Mouse (Mus musculus) ES-E14 (cell line): Measurements from ENCODE around the gene Ccs. TPM values are rescaled to one million over a fixed set of nuclear protein-coding genes. Genes with fewer than 3 reads are reported as not detected.

Source experiments
- DNase-seq: peaks from one replicate; pipeline ENCODE4 v3.0.0-alpha.2; 2013; ENCODE audit warnings: low read depth, low spot score
- H3K27ac ChIP-seq: 2 replicates; pipeline ENCODE4 v1.5.1; 2012; ENCODE audit warnings: low read depth, mild to moderate bottlenecking, low read length, moderate library complexity, mixed read lengths; ENCODE audit not compliant: poor library complexity, insufficient read depth, severe bottlenecking
- H3K36me3 ChIP-seq: 2 replicates; pipeline ENCODE4 v1.6.1; 2012; ENCODE audit warnings: mild to moderate bottlenecking, low read length, moderate library complexity, mixed read lengths; ENCODE audit not compliant: control insufficient read depth, poor library complexity, insufficient read depth, severe bottlenecking
- H3K4me1 ChIP-seq, 2 experiments: fragments of 150-350 bp in 1 of 2; sonication (generic) in 1 of 2; 2 replicates each; pipeline ENCODE4 v1.6.1; 2012; ENCODE audit warnings: low read length in 2 of 2, mild to moderate bottlenecking in 1 of 2, mixed read lengths in 1 of 2; ENCODE audit not compliant: control insufficient read depth in 2 of 2, insufficient read depth in 2 of 2, poor library complexity in 1 of 2
- H3K4me3 ChIP-seq, 2 experiments: fragments of 150-350 bp in 1 of 2; sonication (generic) in 1 of 2; 2 replicates each; pipeline ENCODE4 v1.5.1; 2012; ENCODE audit warnings: low read length in 2 of 2, low read depth in 1 of 2, mild to moderate bottlenecking in 1 of 2, mixed read lengths in 1 of 2; ENCODE audit not compliant: insufficient read depth in 1 of 2, poor library complexity in 1 of 2, severe bottlenecking in 1 of 2
- H3K9ac ChIP-seq: 2 replicates; pipeline ENCODE4 v1.6.1; 2012; ENCODE audit warnings: low read depth, mild to moderate bottlenecking, low read length, mixed read lengths; ENCODE audit not compliant: poor library complexity, insufficient read depth, severe bottlenecking
- H3K9me3 ChIP-seq: fragments of 150-350 bp; sonication (generic); 2 replicates; pipeline ENCODE4 v1.6.1; 2012; ENCODE audit warnings: low read depth, mild to moderate bottlenecking, low read length; ENCODE audit not compliant: control insufficient read depth, insufficient read depth
- CHD2 ChIP-seq: IDR thresholded peaks from 2 replicates; pipeline ENCODE4 v1.6.1; 2014; ENCODE audit warnings: mild to moderate bottlenecking, low read depth, low read length, inconsistent platforms
- HCFC1 ChIP-seq: IDR thresholded peaks from 2 replicates; pipeline ENCODE4 v1.6.1; 2012; ENCODE audit warnings: low read length, inconsistent platforms, borderline replicate concordance; ENCODE audit not compliant: insufficient read depth
- MAFK ChIP-seq: IDR thresholded peaks from 2 replicates; pipeline ENCODE4 v1.6.1; 2014; ENCODE audit warnings: mild to moderate bottlenecking, low read depth, low read length, inconsistent platforms; ENCODE audit not compliant: insufficient read depth
- ZC3H11A ChIP-seq: IDR thresholded peaks from 2 replicates; pipeline ENCODE4 v1.6.1; 2012; ENCODE audit warnings: low read depth, mild to moderate bottlenecking, inconsistent platforms, low read length, borderline replicate concordance
- ZNF384 ChIP-seq: IDR thresholded peaks from 2 replicates; pipeline ENCODE4 v1.6.1; 2012; ENCODE audit warnings: low read depth, low read length, inconsistent platforms
- in situ Hi-C, 2 experiments: fragments of 600-800 bp; cut with MboI; formaldehyde crosslinking; loops; one replicate each; pipeline ENCODE4 v1.15.1; 2025; ENCODE audit warnings: low sequenced_read_pairs in 2 of 2, inconsistent platforms in 1 of 2; ENCODE audit not compliant: unreplicated experiment in 2 of 2
- total RNA-seq: library from RNA; depleted of rRNA; stranded (reverse); fragments of 300-350 nt; gene quantifications from 2 replicates; pipeline ENCODE4 v1.2.3, GENCODE M21; 2012

Ccs gene
- total RNA-seq, 1 experiment, result 49.9 TPM

- Histone ChIP-seq H3K9me3 (no peaks in the 10 kb centered on the region), H3K4me1 (peaks cover 3 to 8% of the 10 kb centered on the region in 2 experiments), H3K9ac (peak overlapping the region; percentile 97), H3K27ac (peak overlapping the region; percentile 100), H3K4me3 (peak overlapping the region; percentile 77 to 92), H3K36me3 (peaks cover 2% of the 10 kb centered on the region; the same call in 1 of the 2 replicates)
- peak; percentile 94 for DNase-seq
- in situ Hi-C loops, result no loop called here
- TF ChIP-seq ZNF384, result no peak
- no peak for TF ChIP-seq ZC3H11A
- peak; percentile 75 for TF ChIP-seq CHD2
- TF ChIP-seq HCFC1, result no peak
Measured at GRCm38 (mm10) chr19:4810309-4810708, 28.8 kb downstream of the Ccs start.

GRCm38 (mm10) chr19:4803283-4803682 is 35.8 kb downstream of the Ccs start:
- TF ChIP-seq HCFC1 (no peak), CHD2 (no peak), ZNF384 (no peak), MAFK (no peak), ZC3H11A (no peak)
- Histone ChIP-seq H3K36me3 (peaks cover 49% of the 10 kb centered on the region), H3K4me1 (peaks cover 16 to 27% of the 10 kb centered on the region in 2 experiments), H3K9me3 (no peaks in the 10 kb centered on the region), H3K9ac (peak overlapping the region; percentile 5; the same call in 1 of the 2 replicates), H3K4me3 (peak overlapping the region in 1 of 2 experiments; percentile 6; a peak in 3 of 4 replicates), H3K27ac (no peak overlapping the region)
- in situ Hi-C loops, result no loop called here
- no peak for DNase-seq

- no peaks in the 10 kb centered on the region for H3K9me3 ChIP-seq
- peaks cover 47% of the 10 kb centered on the region for H3K36me3 ChIP-seq
- H3K9ac ChIP-seq, result no peak overlapping the region
- H3K27ac ChIP-seq, result no peak overlapping the region
- in situ Hi-C loops, result no loop called here
- peak overlapping the region in 1 of 2 experiments; percentile 6; a peak in 3 of 4 replicates for H3K4me3 ChIP-seq
- TF ChIP-seq CHD2, result no peak
- TF ChIP-seq HCFC1, result no peak
- no peak for TF ChIP-seq ZC3H11A
- no peak for TF ChIP-seq ZNF384
- no peak for TF ChIP-seq MAFK
- DNase-seq, result no peak
- peaks cover 16 to 24% of the 10 kb centered on the region in 2 experiments for H3K4me1 ChIP-seq
Measured at GRCm38 (mm10) chr19:4802691-4803091, 36.4 kb downstream of the Ccs start.

- no peak overlapping the region for H3K9ac ChIP-seq
- no peak for DNase-seq
- in situ Hi-C loops, result no loop called here
- H3K9me3 ChIP-seq, result no peaks in the 10 kb centered on the region
- no peak overlapping the region for H3K4me3 ChIP-seq
- H3K4me1 ChIP-seq, result peaks cover 5 to 25% of the 10 kb centered on the region in 2 experiments; a peak in 3 of 4 replicates
- H3K27ac ChIP-seq, result no peak overlapping the region
- peaks cover 47% of the 10 kb centered on the region for H3K36me3 ChIP-seq
- TF ChIP-seq ZNF384 (no peak), ZC3H11A (no peak), CHD2 (no peak), HCFC1 (no peak), MAFK (no peak)
Measured at GRCm38 (mm10) chr19:4799083-4799482, 40.0 kb downstream of the Ccs start.

- Histone ChIP-seq H3K9me3 (no peaks in the 10 kb centered on the region), H3K4me1 (peaks cover 5 to 20% of the 10 kb centered on the region in 2 experiments; a peak in 3 of 4 replicates), H3K27ac (no peak overlapping the region), H3K9ac (no peak overlapping the region), H3K4me3 (no peak overlapping the region), H3K36me3 (peaks cover 39% of the 10 kb centered on the region)
- no peak for DNase-seq
- TF ChIP-seq CHD2 (no peak), ZNF384 (no peak), HCFC1 (no peak), ZC3H11A (no peak), MAFK (no peak)
- in situ Hi-C loops, result no loop called here
Measured at GRCm38 (mm10) chr19:4797846-4798245, 41.3 kb downstream of the Ccs start.
